Mouse (Mus musculus): ENCODE measurements at regions not wholly inside any gene's neighbourhood (a gene's known extent, or its start where the extent isn't known, plus 50 kb on each side); places are given as distances from the start of the nearest gene placed in this dataset.

DNA sequence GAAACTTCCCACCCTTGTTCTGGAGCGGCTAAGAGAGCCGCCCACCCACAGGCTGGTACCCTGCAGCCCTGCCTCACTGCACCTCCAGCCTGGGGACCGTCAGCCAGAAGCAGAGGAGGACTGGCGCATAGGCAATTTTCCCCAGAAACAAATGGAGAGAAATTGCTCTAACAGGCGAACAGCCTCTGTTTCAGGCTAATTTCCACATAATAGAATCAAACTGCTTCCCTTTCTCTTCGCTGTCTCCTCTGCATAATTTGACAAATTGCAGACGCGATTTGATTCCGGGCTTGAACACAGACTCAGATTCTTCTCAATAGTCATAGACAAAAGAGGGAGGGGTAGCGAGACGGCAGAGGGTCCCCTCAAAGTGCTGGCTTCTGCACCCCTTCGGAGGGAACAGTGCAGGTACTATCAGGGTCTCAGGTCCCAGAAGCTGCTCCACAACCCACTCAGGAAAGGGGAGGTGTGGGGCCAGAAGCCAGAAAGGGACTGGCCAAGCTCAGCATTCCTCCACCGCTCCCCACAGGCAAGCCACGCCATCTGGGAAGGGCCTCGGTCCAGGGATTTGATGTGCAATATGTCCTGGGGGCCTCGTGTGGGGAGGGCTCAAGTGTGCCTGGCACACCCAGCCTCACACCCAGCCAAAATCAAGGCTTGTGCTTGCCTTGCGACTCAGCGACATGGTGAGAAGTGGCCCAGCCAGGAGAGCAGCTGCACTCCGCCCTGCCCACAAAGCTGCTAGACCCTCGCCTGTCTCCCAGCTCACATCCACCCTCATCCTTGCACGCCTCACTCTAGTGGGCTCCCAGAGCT, 53.7 kb upstream of the A530016L24Rik start:
- H3K4me3 ChIP-seq (ENCODE audit: insufficient read depth, low read depth, low read length), result no peak overlapping the region
- no peaks in the 10 kb centered on the region for H3K27me3 ChIP-seq (ENCODE audit: control insufficient read depth, insufficient read depth, low read length)
- no peak for DNase-seq (ENCODE audit: extremely low read depth, low read depth, low spot score)
- no peaks in the 10 kb centered on the region for H3K79me2 ChIP-seq (ENCODE audit: control insufficient read depth, insufficient read depth, low read length)
- no peak overlapping the region for H3K9ac ChIP-seq (ENCODE audit: low read depth, low read length)
- 0 out of 2 replicates have a peak, but pooled peaks cover 1% of the 10 kb centered on the region for H3K4me1 ChIP-seq (ENCODE audit: control insufficient read depth, insufficient read depth, low read length)
- H3K27ac ChIP-seq (replicated peaks; ENCODE audit: insufficient read depth, low read depth, low read length), result no peak overlapping the region
- 79% methylated on average over 21 of the region's 21 CpGs for WGBS
- H3K36me3 ChIP-seq (ENCODE audit: control insufficient read depth, insufficient read depth, low read length), result no peaks in the 10 kb centered on the region
- TF ChIP-seq CTCF (IDR thresholded peaks at IDR 0.05; ENCODE audit: low read depth, low read length) (no peak), POLR2A (IDR thresholded peaks at IDR 0.05; ENCODE audit: extremely low read depth, insufficient read depth, low read length) (no peak)

DNA sequence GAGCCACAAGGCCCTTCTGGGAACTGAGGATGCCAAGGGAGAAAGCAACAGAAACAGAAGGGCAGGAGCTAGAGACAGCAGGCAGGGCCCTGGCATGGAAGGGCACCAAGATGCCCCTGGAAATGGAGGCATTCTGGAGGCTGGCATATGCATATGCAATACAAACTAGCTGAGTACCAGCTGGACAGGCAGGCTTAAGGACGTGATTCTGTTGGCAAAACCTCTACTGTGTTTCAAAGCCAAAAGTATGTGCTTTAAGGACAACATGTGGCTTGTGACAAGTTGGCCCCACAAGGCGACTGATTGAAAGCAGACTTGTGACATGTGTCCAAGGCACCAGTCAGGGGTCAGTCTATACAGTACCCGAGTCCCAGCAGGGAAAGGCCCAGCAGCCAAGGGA, 52.2 kb upstream of the A530016L24Rik start:
- DNase-seq (ENCODE audit: extremely low read depth, low read depth, low spot score), result no peak
- Histone ChIP-seq H3K4me3 (ENCODE audit: insufficient read depth, low read depth, low read length) (no peak overlapping the region), H3K79me2 (ENCODE audit: control insufficient read depth, insufficient read depth, low read length) (no peaks in the 10 kb centered on the region), H3K9ac (ENCODE audit: low read depth, low read length) (no peak overlapping the region), H3K36me3 (ENCODE audit: control insufficient read depth, insufficient read depth, low read length) (no peaks in the 10 kb centered on the region), H3K4me1 (ENCODE audit: control insufficient read depth, insufficient read depth, low read length) (no peaks in the 10 kb centered on the region), H3K27ac (replicated peaks; ENCODE audit: insufficient read depth, low read depth, low read length) (no peak overlapping the region), H3K27me3 (ENCODE audit: control insufficient read depth, insufficient read depth, low read length) (no peaks in the 10 kb centered on the region)
- 75% methylated on average over 3 of the region's 3 CpGs for WGBS
- TF ChIP-seq CTCF (IDR thresholded peaks at IDR 0.05; ENCODE audit: low read depth, low read length) (no peak), POLR2A (IDR thresholded peaks at IDR 0.05; ENCODE audit: extremely low read depth, insufficient read depth, low read length) (no peak)

DNA sequence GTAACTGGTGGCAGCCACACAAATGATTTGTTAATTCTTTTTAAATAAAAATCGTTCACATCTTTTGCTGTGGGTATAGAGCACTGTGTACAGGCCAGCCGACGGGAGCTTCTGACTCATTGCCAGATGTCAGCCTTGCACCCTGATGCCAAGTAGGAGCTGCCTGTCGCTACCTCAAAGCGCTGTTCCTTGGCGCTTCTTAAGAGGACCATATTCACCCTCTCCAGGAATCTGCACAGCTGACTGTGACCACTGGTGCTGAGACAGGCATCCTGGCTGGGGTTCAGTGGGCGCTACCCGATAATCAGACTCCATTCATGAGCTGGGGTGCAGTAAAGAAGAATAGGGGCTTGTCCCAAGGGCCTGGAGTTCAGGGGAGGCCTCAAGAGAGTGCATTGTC, 51.0 kb upstream of the A530016L24Rik start:
- Histone ChIP-seq H3K27ac (replicated peaks; ENCODE audit: insufficient read depth, low read depth, low read length) (no peak overlapping the region), H3K9ac (ENCODE audit: low read depth, low read length) (no peak overlapping the region), H3K27me3 (ENCODE audit: control insufficient read depth, insufficient read depth, low read length) (no peaks in the 10 kb centered on the region), H3K79me2 (ENCODE audit: control insufficient read depth, insufficient read depth, low read length) (no peaks in the 10 kb centered on the region), H3K36me3 (ENCODE audit: control insufficient read depth, insufficient read depth, low read length) (no peaks in the 10 kb centered on the region), H3K4me3 (ENCODE audit: insufficient read depth, low read depth, low read length) (no peak overlapping the region), H3K4me1 (ENCODE audit: control insufficient read depth, insufficient read depth, low read length) (no peaks in the 10 kb centered on the region)
- WGBS, result 84% methylated on average over 8 of the region's 8 CpGs
- DNase-seq (ENCODE audit: extremely low read depth, low read depth, low spot score), result no peak
- no peak for TF ChIP-seq CTCF (IDR thresholded peaks at IDR 0.05; ENCODE audit: low read depth, low read length)
- no peak for TF ChIP-seq POLR2A (IDR thresholded peaks at IDR 0.05; ENCODE audit: extremely low read depth, insufficient read depth, low read length)
